Mouse (Mus musculus) layer of hippocampus, postnatal 10 days (tissue): ENCODE data around the gene Dnmt3a. TPM values are rescaled to one million over a fixed set of nuclear protein-coding genes. Genes with fewer than 3 reads are reported as not detected.

ENCODE experiments used
- DNase-seq, 2 experiments: peaks; one replicate each; pipeline ENCODE4 v3.0.0; 2021; ENCODE audit warnings: low spot score in 2 of 2
- total RNA-seq, 2 experiments: library from RNA; stranded (reverse); gene quantifications; 2 replicates each; pipeline ENCODE4 v1.2.3; 2021

Dnmt3a gene
- total RNA-seq, 2 experiments from 2014 or later, result 288 to 295 TPM

DNA sequence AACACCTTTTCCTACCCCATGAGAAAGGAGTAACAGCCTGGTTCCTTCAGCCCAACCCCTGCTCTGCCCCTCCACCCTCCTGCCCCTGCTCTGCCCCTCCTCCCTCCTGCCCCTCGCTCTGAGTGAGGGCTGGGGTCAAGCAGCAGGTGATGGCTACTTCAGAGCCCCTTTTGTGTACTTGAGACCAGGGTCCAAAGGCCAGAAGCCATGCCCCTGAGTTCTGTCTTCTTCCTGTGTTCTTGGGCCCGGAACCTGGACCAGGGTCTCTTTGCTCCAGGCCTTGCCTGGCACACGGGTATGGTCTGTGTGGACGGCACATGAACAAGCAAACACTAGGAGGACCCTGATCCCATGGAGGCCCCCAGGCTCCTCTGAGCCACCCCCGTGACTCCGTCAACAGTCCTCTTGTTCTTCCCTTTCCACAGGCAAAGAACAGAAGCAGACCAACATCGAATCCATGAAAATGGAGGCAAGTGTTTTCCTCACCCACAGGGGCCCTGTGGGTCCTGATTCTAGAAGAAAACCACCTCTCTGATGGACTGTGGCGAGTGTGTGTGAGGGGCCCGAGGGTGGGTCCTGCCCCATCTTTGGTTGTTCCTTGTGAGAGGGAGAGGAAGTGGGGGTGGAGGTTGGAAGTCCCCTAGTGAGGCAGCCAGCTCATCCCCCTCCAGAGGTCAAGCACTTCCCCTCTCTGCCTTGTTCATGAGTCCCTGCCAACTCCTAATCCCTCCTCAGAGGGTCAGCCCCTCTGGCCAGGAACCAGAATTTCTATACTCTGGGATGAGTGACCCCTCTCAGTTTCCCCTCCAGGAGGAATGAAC is 66.8 kb downstream of the Dnmt3a start:
- DNase-seq, result no peak

DNA sequence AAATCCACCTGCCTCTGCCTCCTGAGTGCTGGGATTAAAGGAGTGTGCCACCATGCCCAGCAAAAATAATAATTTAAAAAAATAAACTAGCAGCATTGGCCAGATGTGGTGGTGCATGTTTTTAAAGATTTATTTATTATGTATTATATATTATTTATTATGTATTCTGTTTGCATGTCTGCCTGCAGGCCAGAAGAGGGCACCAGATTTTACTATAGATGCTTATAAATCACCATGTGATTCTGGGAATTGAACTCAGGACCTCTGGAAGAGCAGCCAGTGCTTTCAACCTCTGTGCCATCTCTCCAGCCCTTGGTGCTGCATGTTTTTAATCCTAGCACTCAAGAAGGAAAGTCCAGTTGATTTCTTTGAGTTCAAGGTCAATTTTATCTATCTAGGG is 69.7 kb downstream of the Dnmt3a start:
- DNase-seq, result no peak

DNA sequence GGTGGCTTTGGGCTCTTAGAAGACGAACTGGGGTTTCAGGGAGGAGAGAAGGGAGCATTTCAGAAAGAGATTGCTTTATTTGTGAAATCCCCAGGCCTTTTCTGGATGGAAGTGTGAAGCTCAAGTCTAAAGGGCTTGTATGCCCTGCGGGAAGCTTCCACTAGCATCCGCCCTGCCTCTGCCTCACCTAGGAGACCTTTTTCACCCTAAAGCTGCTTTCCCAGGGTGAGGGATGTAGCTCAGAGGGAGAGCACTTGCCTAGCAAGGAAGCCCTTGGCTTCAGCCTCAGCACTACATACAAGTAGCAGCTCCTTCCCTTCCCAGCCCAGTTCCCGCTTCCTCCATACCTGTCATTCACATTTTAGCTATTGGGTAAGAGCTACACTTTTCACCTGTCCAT is 71.6 kb downstream of the Dnmt3a start:
- DNase-seq, result no peak

DNA sequence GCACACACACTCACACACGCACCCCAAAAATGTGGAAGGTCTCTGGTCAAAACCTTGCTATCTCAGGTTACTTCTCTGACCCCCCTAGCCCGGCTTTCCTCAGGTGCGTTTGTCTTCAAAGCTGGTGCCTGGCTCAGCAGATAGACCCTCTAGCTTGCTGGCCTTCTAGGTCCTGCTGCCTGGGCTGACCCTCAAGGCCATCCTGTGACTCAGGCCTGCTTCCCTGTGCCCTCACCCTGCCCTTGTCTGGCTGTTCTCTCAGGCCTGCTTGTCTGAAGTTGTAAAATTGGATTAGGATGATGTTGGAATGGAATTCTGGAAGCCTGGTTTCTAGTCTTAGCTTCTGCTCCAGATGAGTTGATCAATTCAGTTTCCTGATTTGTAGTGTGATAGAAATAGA is 75.7 kb downstream of the Dnmt3a start:
- no peak for DNase-seq

DNA sequence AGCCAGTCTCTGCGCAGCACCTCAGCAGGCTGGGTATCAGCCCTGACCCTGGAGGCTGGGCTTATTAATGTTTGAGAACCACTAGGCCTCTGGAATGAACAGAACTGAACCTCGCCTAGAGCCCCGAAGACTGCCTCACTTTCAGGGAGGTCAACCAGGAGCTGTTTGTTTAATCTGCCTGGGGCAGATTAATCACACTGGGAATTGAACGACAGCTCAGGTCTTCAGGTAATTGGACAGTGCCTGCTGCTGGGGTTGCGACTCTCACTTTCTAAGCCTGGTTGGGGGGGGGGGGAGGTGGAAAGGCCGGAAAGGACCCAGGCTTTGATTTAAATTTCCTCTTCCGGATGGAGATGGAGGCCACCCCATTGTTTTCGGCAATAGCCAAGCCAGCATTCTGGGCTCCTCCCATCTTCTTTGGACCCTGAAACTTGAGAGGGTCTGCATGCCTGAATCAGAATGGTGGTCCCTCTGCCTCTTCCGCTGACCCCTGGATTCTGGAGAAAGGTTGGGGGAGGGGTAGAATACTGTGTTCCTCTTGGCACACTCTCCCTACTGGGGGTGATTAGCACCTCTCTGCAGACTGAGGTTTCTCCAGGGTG is 79.2 kb downstream of the Dnmt3a start:
- DNase-seq, result no peak

DNA sequence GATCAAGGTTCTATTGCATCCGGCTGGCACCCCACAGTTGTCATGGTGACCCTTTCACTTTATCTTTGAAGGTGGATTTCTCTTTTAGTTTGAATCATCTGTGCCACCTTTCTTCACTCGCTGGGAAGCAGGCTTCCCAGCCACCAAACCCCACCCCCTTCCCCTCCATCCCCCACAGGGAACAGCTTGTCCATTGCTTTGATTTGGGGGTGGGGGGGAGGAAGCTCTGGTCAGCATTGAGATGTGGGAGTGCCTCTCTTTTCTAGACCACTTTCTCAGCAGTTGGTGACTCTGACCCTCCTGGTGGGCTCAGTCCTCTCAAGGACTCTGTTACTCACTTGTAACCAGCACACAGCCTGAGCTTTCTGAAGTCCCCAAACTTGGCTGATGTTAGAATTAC is 80.8 kb downstream of the Dnmt3a start:
- DNase-seq, result no peak

DNA sequence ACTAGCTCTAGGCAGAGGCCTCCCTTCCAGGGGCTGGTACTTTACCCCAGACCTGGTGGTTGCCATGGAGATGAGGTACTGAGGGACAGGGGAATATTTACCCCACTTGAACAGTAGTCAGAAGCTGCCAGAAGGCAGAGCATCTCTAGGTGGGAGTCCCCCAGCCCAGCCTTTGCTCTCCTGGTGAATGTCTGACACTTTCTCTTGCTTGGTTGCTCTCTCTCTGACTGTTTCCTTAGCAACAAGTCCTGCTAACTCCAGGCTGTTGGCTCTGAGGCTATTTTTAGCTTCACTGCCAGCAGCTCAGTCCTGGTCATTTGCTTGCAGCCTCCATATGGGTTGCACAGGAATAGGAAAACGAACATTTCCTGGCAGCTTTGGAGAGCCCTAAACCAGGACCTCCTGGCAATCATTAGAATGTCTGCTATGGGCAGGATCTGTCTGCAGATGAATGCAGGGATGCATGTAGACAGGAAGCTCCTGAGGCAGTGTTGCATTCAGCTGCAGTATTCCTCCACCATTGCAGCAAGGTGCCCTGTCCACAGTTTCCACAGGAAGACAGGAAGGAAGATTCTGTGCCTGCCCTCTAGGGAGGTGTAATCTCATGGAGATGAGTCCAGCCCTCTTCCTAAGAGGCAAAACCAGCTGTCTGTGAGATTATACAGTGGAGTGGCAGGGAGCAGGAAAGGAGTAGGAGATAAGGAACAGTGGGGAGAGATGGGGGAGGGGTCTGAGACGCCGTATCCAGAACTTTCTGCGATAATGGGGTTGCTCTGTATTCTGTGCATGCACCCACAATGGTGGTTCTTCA is 81.9 kb downstream of the Dnmt3a start:
- peak; percentile 48 to 61 for DNase-seq

DNA sequence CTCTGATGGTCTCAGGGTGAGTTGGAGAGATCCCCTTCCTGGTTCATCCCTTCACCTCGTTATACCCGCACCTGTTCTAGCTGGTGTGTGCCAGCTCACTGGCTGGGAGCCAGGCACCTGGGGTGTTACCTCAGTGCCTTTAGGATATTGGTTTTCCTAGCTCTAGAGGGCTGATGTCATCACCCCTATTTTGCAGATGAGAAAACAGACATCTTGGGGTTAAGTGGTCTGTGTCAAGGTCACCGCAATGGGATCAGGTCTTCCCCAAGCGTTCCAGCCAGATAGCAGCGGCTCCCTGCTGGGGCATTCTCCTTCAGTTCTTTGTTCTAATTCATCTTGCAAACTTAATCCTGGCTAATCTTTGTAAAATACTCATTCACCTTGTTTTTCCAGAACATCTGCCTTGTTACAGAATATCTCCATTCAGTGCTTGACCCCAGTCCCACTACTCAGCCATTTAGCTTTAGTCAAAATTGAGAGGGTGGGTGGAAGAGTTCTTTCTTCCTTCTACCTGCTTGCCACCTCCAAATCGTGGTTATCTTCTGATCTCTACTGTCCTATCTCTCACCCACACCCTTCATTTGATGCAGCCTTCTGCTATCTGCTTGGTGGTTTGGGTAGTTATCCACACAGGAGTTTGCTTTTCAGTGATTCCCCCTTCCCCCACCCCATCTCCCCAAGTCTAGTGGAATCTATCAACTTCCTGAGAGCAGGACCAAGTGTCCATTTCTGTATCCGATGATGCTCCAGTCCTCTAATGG is 84.2 kb downstream of the Dnmt3a start:
- DNase-seq, result no peak

DNA sequence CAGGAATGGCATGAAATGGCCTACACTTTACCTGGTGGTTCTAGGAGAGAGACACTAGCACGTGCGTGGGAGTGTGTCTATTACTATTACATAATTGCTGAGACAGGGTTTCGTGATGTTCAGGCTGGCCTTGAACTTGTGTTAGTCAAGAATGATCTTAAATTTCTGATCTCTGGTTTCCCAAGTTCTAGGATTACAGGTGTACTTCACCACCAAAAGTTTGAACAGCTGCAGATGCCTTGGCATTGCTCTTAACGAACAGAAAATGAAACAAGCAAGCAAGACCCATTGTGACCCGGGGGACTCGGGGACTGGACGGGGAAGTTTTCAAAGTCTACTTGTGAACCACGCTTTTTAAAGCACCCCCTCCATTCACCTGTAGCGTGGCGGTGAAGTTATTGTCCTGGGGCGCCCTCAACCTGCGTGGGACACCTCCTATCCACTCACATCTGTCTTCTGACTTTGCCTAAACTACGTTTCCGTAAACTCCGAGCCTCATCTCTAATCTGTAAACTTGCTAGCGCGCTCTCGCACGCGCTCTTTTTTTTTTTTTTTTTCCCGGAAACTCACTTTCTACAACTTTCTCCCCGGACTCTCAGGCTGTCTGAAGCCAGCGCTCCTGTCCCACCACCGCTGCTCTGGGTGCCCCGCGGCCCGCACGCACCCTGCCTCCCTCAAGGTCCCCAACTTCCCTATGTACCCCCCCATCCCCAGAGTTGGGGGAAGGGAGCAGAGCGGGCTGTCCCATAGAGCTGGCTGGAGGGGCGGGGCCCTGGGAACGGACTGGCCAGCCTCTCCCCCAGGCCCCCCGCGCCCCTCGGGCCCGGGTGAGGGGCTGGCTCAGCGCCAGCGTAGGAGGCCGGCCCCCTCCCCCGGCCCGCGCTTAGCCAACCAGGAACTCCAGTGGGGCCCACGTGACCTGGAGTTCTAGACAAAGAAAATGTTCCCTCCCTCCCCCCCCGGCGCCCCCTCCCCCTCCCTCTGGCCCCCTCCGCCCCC is 85.2 kb downstream of the Dnmt3a start:
- no peak for DNase-seq

DNA sequence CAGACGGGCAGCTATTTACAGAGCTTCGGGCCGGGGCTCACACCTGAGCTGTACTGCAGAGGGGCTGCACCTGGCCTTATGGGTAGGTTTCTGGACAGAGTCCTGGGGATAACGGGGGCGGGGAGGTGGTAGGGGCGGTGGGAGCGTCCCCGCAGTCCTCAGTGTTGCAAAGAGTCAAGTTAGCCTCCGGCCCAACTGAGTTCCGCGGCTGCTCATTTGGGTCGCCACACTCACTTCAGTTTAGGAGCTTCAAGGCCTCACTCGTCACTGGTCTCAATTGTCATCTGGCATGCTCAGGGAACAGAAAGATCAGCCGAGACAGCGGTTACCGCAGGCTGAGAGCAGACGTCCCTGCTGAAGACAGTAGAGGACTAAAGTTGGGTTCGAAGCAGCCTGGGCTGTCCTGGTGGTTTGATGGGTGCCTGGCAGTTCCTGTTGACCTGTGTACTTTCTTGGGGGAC is 86.0 kb downstream of the Dnmt3a start:
- DNase-seq, result no peak

DNA sequence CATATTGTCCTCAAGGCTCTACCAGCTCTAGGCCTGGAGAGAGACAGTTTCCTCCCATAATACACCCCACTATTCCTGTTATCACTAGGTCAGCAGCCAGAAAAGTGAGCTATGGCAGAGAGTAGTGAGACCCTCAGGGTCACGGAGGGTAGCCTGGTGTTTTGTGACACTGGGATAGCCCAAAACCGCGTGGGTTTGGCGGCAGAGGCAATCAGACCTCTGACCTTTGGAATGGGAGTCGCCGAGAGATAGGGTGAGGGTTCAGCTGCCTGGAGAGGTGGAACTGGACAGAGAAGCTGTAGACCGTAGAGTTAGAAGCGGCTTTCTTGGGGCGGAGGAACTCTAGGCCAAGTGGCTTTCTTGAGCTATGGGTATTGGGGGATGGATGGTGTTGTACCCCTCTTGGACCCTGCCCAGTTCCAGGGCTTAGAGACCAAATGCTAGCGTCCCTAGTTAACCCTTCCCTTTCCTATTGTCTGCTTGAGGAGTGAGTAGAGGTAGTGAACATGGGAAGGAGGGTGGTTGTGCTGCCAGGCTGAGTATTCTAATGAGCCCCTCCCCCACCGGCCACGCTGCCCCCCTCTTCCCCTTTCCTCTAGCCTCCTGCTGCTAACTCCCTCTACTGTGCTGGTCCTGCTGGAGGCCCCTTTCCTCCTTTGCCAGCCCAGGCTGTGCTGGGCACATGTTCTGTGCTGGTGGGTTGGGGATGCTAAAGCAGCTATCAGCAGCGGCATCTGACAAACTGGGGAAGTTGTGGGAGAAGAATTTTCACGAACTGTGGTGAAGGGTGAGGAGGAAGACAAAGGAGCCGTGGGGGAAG is 86.6 kb downstream of the Dnmt3a start:
- no peak for DNase-seq

DNA sequence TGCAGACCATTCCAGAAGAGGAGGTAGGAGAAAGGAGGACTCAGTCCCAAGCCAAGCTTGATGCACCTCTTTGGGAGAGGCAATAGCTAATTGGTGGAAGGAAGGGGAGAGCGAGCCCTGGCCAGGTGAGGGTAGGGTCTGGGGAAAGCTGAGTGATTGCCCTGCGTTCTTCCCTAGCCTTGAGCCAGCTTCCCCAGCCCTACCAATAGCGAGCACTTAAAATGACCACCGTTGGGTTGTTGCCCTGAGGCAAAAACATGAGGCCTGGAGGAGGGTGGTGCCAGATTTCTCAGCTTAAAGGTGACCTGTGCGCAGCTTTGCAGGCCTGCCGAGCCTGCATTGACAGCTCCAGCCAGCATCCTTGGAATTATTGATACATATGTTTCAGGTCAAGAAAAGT is 87.5 kb downstream of the Dnmt3a start:
- no peak for DNase-seq

DNA sequence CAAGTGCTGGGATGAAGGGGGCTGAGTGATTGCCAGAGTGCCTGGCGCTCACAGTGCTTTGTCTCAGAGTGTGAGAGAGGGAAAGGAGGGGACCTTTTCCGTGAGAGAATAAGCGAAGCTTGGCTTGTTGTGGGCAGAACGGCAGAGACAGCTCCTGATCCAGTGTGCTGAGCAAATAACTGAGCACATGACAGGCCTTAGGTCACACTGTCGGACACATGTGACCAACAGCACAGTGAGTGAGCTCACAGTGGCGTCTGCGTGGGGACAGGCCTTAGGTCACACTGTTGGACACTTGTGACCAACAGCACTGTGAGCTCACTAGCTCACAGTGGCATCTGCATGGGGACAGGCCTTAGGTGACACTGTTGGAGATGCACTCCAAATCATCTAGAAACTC is 88.7 kb downstream of the Dnmt3a start:
- no peak for DNase-seq

DNA sequence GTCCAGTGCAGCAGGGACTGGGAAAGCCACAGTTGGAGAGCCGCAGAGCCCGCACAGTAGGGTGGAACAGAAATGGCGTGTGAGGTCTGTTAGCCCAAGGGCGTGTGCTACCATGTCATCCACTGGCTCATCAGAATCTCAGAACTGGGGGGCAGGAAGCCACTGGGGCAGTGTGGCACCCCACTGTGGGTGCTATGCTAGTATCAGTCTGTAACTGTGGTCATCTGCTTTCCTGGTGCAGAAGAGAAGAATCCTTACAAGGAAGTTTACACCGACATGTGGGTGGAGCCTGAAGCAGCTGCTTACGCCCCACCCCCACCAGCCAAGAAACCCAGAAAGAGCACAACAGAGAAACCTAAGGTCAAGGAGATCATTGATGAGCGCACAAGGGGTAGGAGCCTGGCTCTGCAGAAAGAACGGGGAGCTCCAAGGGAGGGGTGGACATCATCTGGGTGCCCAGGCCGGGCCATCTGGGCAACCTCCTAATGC is 91.3 kb downstream of the Dnmt3a start:
- DNase-seq, result no peak

DNA sequence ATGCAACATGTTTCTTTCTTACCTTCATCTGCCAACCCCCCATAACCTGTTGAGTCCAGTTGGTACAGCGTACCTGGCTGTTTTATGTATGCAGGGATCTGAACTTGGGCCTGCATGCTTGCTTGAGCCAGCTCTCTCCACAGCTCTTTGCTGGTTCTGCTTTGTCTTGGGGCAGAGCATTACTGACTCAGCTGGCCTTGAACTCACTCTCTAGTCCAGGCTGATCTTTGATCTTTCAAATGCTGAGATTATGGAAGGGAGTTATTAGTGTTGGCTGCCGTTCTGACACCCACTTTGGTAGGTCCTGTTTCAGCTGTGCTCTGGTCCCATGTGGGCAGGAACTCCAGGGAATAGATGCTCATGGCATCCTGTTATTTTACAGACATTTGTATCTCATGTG is 93.0 kb downstream of the Dnmt3a start:
- DNase-seq, result no peak

DNA sequence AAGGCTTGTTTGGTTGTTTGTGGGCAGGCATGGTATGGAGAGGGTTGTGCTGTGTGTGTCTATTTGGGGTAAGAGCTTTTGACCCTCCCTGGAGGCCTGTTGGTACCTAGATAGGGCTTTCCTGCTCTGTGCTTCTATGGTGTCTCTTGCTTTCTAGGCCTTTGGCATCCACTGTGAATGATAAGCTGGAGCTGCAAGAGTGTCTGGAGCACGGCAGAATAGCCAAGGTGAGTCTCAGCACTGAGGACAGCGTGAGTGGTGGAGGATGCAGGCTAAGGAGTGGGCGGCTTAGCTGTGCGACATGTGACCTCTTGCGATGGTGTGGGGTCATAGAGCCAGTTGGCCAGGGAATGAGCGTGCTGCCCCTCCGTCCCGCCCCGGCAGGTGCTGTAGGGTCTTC is 99.6 kb downstream of the Dnmt3a start:
- DNase-seq, result no peak

DNA sequence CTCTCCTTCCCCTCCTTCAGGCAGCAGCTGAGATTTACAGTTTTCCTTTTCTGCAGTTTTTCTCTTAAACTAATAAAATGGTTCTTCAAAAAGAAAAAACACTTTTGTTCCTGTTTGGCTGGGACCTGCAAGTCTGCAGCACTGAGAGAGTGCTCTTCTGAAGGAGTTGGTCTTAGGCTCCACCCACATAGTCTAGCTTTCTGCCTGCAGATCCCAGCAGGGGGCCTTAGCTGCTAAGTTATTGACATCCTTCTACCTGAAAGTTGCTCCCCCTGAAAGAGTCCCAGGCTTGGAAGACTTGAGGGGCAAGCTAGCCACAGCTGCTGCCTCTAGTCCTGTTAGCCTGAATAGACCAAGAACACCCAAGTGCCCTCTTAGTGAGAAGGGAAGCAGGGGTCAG is 100.5 kb downstream of the Dnmt3a start:
- no peak for DNase-seq

DNA sequence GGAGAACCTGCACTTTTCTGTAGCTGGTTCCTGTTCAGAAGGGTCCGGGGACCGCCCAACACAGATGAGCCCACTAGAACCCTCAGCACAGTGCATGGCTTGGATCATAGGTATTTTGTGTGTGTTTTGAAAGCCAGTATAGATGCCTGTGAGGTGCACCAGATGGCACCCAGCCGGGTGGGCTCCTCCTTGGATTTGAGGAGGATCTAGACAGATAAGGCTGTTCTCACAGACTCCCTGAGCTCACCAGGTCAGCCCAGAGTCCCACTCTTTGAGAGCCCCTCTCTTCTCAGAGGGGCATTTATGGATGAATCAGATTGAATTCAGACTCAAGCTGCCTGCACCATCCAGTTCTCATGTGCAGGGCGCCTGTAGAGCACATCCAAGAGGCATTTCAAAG is 101.2 kb downstream of the Dnmt3a start:
- DNase-seq, result no peak

DNA sequence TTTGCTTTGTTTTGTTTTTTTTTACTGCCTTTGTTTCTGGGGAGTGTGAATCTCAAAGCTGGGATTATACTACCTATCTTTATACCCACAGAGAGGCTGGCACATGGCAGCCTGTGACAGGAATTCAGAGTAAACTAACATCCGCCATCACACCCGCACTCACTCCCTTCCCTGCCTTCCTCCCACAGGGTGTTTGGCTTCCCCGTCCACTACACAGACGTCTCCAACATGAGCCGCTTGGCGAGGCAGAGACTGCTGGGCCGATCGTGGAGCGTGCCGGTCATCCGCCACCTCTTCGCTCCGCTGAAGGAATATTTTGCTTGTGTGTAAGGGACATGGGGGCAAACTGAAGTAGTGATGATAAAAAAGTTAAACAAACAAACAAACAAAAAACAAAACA is 101.6 kb downstream of the Dnmt3a start:
- DNase-seq, result no peak
